Mouse (Mus musculus) kidney, postnatal 0 days (tissue): ENCODE measurements around the gene Pmm2. TPM values are rescaled to one million over a fixed set of nuclear protein-coding genes. Genes with fewer than 3 reads are reported as not detected.

Source experiments
- ATAC-seq: fragments of 200-750 bp; cut with Nextera tagmentation; replicated peaks from 2 replicates; pipeline ENCODE4 v1.8.0; 2017; ENCODE audit warnings: low read depth, moderate number of reproducible peaks, moderate TSS enrichment, moderate library complexity; ENCODE audit not compliant: low FRiP score
- DNase-seq: peaks from one replicate; pipeline ENCODE4 v3.0.0-alpha.2; 2016; ENCODE audit warnings: low spot score
- H3K27ac ChIP-seq: fragments of 300-500 bp; sonication (generic); 2 replicates; pipeline ENCODE4 v1.5.1; 2014; ENCODE audit warnings: mild to moderate bottlenecking
- H3K27me3 ChIP-seq: fragments of 300-500 bp; sonication (generic); 2 replicates; pipeline ENCODE4 v1.6.1; 2014; ENCODE audit warnings: low read length, mixed read lengths; ENCODE audit not compliant: insufficient read depth
- H3K36me3 ChIP-seq: fragments of 300-500 bp; sonication (generic); 2 replicates; pipeline ENCODE4 v1.6.1; 2014; ENCODE audit warnings: low read length, mixed read lengths; ENCODE audit not compliant: insufficient read depth
- H3K4me1 ChIP-seq: fragments of 300-500 bp; sonication (generic); replicated peaks from 2 replicates; pipeline ENCODE4 v1.6.1; 2014; ENCODE audit warnings: antibody characterized with exemption, low read length, mixed read lengths; ENCODE audit not compliant: insufficient read depth
- H3K4me2 ChIP-seq: fragments of 300-500 bp; sonication (generic); 2 replicates; pipeline ENCODE4 v1.6.1; 2014; ENCODE audit warnings: mild to moderate bottlenecking, low read length, moderate library complexity, mixed read lengths
- H3K4me3 ChIP-seq: fragments of 300-500 bp; sonication (generic); replicated peaks from 2 replicates; pipeline ENCODE4 v1.5.1; 2014; ENCODE audit warnings: low read depth, low read length
- H3K9ac ChIP-seq: fragments of 300-500 bp; sonication (generic); 2 replicates; pipeline ENCODE4 v1.6.1; 2014; ENCODE audit warnings: low read depth, low read length
- H3K9me3 ChIP-seq: fragments of 300-500 bp; sonication (generic); replicated peaks from 2 replicates; pipeline ENCODE4 v1.6.1; 2016; ENCODE audit warnings: low read length, inconsistent platforms, mixed read lengths
- CTCF ChIP-seq: IDR thresholded peaks from 2 replicates; pipeline ENCODE4 v1.5.1; 2016; ENCODE audit warnings: antibody characterized with exemption, low read depth, mild to moderate bottlenecking, moderate library complexity
- WGBS: fragments of 180-500 bp; shearing (Covaris S2); extraction: QIAGEN DNeasy Blood & Tissue Kit; methylation state at CpG from one replicate; pipeline ENCODE4 v1.1.7; 2014; 5-methylcytosine and 5-hydroxymethylcytosine counted together
- polyA plus RNA-seq: library from polyadenylated mRNA; unstranded; fragments of >200 nt; fragmentation: Nextera tagmentation; extraction: Ambion mirVana; gene quantifications from 2 replicates; pipeline ENCODE4 v1.2.1, GENCODE M21; 2015

Pmm2 gene
- polyA plus RNA-seq, 1 experiment from 2014 or later = 45.0 TPM

DNA sequence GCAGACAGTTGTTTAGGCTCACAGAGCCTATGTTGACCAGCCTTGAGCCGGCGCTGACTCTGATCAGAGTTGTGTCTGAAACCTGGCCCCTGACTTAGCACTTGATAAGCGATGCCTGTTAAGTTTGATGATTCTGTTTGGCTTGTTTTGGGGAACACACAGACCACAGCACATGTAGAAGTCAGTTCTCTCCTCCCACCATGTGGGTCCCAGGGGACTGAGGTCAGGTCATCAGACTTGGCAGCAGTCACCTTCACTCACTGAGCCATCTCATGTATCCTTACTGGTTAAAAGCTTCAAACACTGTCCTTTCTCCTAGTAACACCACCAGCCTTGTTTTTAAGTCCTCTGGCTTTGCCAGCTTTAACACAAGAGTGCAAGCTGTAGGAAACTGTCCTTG lies 12.5 kb downstream of the Pmm2 start:
- no peaks in the 10 kb centered on the region for H3K27me3 ChIP-seq
- H3K27ac ChIP-seq = no peak overlapping the region
- H3K9ac ChIP-seq = no peak overlapping the region
- no peak overlapping the region for H3K4me2 ChIP-seq
- DNase-seq (no peak), ATAC-seq (no peak)
- peaks cover 70% of the 10 kb centered on the region for H3K36me3 ChIP-seq
- H3K9me3 ChIP-seq = no peaks in the 10 kb centered on the region
- H3K4me3 ChIP-seq = no peak overlapping the region
- TF ChIP-seq CTCF = no peak
- 94% methylated on average over 3 of the region's 3 CpGs for WGBS
- no peaks in the 10 kb centered on the region for H3K4me1 ChIP-seq

DNA sequence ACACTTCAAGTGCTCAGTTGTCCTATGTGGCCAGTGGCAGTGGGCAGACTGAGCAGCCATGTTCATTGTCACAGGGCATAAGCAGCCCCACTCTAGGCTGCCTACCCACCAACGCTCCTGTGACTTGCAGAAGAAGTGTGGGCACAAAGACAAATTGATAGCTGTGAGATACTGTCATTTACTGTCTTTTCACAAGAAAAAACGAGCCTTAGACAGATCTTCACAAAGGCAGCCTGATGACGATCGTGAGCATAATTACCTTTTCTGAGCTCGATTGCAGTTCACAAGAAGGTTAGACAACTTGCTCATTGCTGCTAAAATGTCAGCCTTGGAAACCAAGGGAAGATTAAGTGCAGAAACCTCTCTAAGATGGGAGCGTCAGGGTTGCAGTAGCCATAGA lies 17.6 kb downstream of the Pmm2 start:
- H3K27me3 ChIP-seq = no peaks in the 10 kb centered on the region
- DNase-seq = no peak
- no peak overlapping the region for H3K4me2 ChIP-seq
- H3K9me3 ChIP-seq = no peaks in the 10 kb centered on the region
- H3K4me1 ChIP-seq = no peaks in the 10 kb centered on the region
- WGBS = 80% methylated on average over 6 of the region's 6 CpGs
- no peak overlapping the region for H3K27ac ChIP-seq
- no peak for ATAC-seq
- no peak overlapping the region for H3K4me3 ChIP-seq
- H3K9ac ChIP-seq = no peak overlapping the region
- TF ChIP-seq CTCF = no peak
- H3K36me3 ChIP-seq = peaks cover 40% of the 10 kb centered on the region

DNA sequence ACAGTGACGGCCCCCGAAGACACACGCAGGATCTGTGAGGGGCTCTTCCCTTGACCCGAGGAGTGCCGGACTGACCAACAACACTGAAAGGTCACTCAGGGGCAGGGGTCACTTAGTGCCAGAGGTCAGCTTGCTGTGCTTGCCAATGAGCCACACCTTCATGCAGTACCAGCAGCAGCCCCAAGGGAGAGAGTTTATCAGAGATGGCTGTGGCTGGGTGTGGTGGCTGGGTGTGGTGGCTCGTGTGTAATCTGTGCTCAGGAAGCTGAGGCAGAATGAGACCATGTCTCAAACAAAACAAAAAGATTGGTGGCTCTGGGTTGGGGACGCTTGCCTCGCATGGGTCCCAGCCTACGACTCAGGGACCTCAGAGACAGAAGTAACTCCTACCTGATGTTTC lies 18.1 kb downstream of the Pmm2 start:
- Histone ChIP-seq H3K9ac (no peak overlapping the region), H3K27ac (no peak overlapping the region), H3K4me2 (no peak overlapping the region), H3K4me3 (no peak overlapping the region), H3K27me3 (no peaks in the 10 kb centered on the region), H3K9me3 (no peaks in the 10 kb centered on the region), H3K4me1 (no peaks in the 10 kb centered on the region), H3K36me3 (peaks cover 37% of the 10 kb centered on the region)
- 0 out of 2 replicates have a peak, but pooled peaks have one; percentile 2 for TF ChIP-seq CTCF
- DNase-seq (no peak), ATAC-seq (no peak)
- WGBS = 87% methylated on average over 9 of the region's 9 CpGs

DNA sequence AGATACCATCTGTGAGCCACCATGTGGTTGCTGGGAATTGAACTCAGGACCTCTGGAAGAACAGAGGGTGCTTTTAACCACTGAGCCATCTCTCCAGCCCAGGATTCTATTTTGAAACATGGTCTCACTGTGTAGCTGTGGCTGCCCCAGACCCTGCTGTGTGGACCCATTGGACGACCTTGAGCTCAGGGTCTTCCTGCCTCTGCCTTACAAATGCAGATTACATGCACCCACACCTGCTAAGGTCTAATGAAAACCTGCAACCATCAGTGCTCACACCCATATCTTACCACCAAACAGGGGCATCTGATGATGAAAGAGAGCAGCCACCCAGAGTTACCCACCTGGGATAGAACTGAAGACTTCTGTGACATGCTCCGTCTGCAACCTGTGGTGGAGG lies 18.8 kb downstream of the Pmm2 start:
- no peaks in the 10 kb centered on the region for H3K4me1 ChIP-seq
- no peak overlapping the region for H3K4me3 ChIP-seq
- no peaks in the 10 kb centered on the region for H3K9me3 ChIP-seq
- no peak overlapping the region for H3K4me2 ChIP-seq
- ATAC-seq = no peak
- no peak overlapping the region for H3K9ac ChIP-seq
- TF ChIP-seq CTCF = no peak
- DNase-seq = no peak
- WGBS = 82% methylated on average over 2 of the region's 2 CpGs
- no peaks in the 10 kb centered on the region for H3K27me3 ChIP-seq
- peaks cover 31% of the 10 kb centered on the region for H3K36me3 ChIP-seq
- H3K27ac ChIP-seq = no peak overlapping the region

DNA sequence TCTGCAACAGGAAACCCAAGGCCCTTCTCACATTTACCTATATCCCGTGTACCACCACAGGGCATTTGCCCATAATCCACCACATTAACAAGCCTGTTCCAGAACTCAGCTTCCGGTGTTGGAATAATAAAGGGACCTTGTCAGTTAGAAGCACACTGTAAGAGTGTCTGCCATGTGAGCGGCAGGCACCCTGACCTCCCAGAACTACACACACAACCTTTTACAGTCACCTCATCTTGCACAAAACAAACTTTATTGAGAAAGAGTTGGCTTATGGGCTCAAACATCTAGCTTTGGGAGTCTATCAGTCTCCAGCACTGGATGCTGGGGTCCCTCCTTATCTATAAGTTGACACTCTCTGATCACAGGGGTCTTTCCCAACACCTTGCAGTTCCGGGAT lies 20.9 kb downstream of the Pmm2 start:
- no peak for TF ChIP-seq CTCF
- Histone ChIP-seq H3K9me3 (no peaks in the 10 kb centered on the region), H3K4me2 (no peak overlapping the region), H3K4me1 (no peaks in the 10 kb centered on the region), H3K27ac (no peak overlapping the region), H3K36me3 (peaks cover 36% of the 10 kb centered on the region), H3K27me3 (no peaks in the 10 kb centered on the region), H3K4me3 (no peak overlapping the region), H3K9ac (no peak overlapping the region)
- ATAC-seq (no peak), DNase-seq (no peak)
- WGBS = 79% methylated on average over 4 of the region's 4 CpGs

DNA sequence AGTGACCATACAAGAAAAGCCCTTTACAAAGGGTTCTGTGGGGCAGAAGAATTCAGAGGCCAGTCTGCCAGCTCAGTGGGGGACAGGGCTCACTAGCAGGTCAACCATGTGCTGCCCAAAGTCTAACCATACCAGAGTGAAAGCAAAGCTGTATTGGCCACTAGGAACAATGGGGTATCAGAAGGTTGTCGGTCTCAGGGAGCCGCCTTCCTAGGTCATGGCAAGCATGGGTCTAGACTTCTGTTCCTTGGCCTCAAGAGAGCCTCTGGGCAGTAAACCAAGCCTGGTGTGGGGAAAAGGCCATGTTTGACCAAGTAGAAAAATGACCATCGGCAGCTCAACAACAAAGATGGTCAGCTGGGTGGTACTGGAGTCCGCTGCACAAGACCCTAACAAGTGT lies 21.3 kb downstream of the Pmm2 start:
- no peaks in the 10 kb centered on the region for H3K27me3 ChIP-seq
- 89% methylated on average over 4 of the region's 4 CpGs for WGBS

DNA sequence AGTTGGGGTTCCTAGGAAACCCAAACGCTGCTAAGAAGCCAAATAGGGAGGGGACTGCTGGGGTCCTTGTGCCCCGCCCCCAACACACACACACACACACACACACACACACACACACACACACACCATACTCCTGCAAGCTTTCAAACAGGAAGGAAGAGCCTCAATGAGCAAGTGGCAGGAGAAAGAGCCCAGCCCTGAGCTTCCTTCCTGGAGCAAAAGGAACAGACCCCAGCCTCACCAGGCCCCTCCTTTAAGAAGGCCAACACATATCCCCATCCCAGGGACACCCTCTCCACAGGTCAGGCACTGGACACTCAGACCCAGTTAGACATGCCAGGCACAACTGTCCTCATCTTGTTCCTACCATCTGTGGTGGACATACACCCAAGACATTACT lies 25.5 kb downstream of the Pmm2 start:
- DNase-seq (no peak), ATAC-seq (peak; percentile 15; the same call in 1 of the 2 replicates)
- Histone ChIP-seq H3K27me3 (no peaks in the 10 kb centered on the region), H3K36me3 (peaks cover 13% of the 10 kb centered on the region; the same call in 1 of the 2 replicates), H3K4me3 (no peak overlapping the region), H3K9me3 (no peaks in the 10 kb centered on the region), H3K9ac (no peak overlapping the region), H3K4me1 (peaks cover 5% of the 10 kb centered on the region; the same call in 1 of the 2 replicates), H3K27ac (peak overlapping the region; percentile 47), H3K4me2 (no peak overlapping the region)
- 38% methylated on average over 1 of the region's 2 CpGs for WGBS
- TF ChIP-seq CTCF = no peak

More for the DNA sequence above, 21.3 kb downstream of the Pmm2 start:
- ATAC-seq = no peak
- H3K9ac ChIP-seq = no peak overlapping the region
- no peak for TF ChIP-seq CTCF
- H3K4me2 ChIP-seq = no peak overlapping the region
- H3K4me1 ChIP-seq = no peaks in the 10 kb centered on the region
- no peak overlapping the region for H3K27ac ChIP-seq
- H3K9me3 ChIP-seq = no peaks in the 10 kb centered on the region
- no peak overlapping the region for H3K4me3 ChIP-seq
- peaks cover 36% of the 10 kb centered on the region for H3K36me3 ChIP-seq
- no peak for DNase-seq
